Mouse (Mus musculus): ENCODE data around the gene Lyrm2. TPM values are rescaled to one million over a fixed set of nuclear protein-coding genes. Genes with fewer than 3 reads are reported as not detected.
A peak's percentile ranks its signal among the peaks of the same experiment; 100 is the strongest.

Lyrm2 gene
- polyA plus RNA-seq, 1 experiment from 2014 or later: 112 TPM

DNA sequence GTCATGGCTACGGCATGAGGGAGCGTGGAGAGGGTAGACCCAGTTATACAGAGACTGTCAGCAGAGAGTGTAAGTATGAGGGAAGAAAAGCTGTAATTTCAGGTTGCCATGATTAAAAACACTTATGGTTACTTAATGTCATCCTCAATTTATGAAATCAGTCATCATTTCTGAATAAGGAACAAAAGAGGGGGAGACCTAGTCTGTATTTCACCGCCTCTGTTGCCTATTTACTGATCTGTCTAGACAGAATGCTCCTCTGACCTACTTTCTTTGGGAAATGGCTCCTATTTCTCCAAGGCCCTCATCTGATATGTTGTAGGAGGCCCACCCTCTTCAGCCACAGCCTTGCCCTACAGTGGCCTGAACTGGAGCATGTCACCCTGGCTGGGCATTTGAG lies 20.6 kb downstream of the Lyrm2 start:
- no peaks in the 10 kb centered on the region; the same call in 1 of the 2 replicates for H3K36me3 ChIP-seq
- 90% methylated on average over 3 of the region's 3 CpGs for WGBS
- H3K4me1 ChIP-seq: no peaks in the 10 kb centered on the region
- no peak overlapping the region for H3K4me3 ChIP-seq (replicated peaks)
- ATAC-seq (replicated peaks; ENCODE audit: low FRiP score): no peak
- no peak overlapping the region for H3K9ac ChIP-seq
- H3K27ac ChIP-seq: no peak overlapping the region
- no peak overlapping the region for H3K4me2 ChIP-seq
- H3K9me3 ChIP-seq (replicated peaks): no peaks in the 10 kb centered on the region
- H3K27me3 ChIP-seq: no peaks in the 10 kb centered on the region

GRCm38 (mm10) chr4:32824254-32824653 lies 24.2 kb downstream of the Lyrm2 start:
- H3K4me1 ChIP-seq: peaks cover 16% of the 10 kb centered on the region
- no peak overlapping the region for H3K4me3 ChIP-seq (replicated peaks)
- WGBS: 58% methylated on average over 8 of the region's 8 CpGs
- H3K27me3 ChIP-seq: no peaks in the 10 kb centered on the region
- no peak for ATAC-seq (replicated peaks; ENCODE audit: low FRiP score)
- H3K9ac ChIP-seq: no peak overlapping the region
- H3K9me3 ChIP-seq (replicated peaks): no peaks in the 10 kb centered on the region
- H3K27ac ChIP-seq: no peak overlapping the region
- no peak overlapping the region for H3K4me2 ChIP-seq
- no peaks in the 10 kb centered on the region; the same call in 1 of the 2 replicates for H3K36me3 ChIP-seq

DNA sequence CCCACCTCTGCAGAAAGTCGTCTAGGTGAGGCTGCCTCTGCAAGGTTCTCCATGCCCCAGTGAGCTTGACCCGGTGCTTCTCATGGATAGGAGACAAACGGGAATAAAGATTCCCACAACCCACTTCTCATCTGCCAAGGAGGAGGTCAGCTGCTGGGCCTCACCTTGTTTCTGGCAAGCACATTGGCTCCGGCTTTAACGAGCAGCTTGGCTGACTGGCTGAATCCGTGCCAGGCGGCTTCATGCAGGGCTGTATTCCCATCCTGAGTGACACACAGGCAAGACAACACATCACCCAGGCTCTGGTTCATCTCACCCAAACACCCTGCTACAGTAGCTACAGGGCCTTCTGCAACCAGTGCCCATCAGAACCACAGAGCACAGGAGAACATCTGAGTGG lies 26.9 kb downstream of the Lyrm2 start:
- Histone ChIP-seq H3K4me2 (no peak overlapping the region), H3K36me3 (no peaks in the 10 kb centered on the region), H3K9me3 (replicated peaks) (no peaks in the 10 kb centered on the region), H3K4me1 (peaks cover 22% of the 10 kb centered on the region), H3K4me3 (replicated peaks) (no peak overlapping the region), H3K27me3 (no peaks in the 10 kb centered on the region), H3K9ac (no peak overlapping the region), H3K27ac (no peak overlapping the region)
- WGBS: 43% methylated on average over 7 of the region's 7 CpGs
- peak; percentile 35; the same call in 1 of the 2 replicates for ATAC-seq (replicated peaks; ENCODE audit: low FRiP score)

DNA sequence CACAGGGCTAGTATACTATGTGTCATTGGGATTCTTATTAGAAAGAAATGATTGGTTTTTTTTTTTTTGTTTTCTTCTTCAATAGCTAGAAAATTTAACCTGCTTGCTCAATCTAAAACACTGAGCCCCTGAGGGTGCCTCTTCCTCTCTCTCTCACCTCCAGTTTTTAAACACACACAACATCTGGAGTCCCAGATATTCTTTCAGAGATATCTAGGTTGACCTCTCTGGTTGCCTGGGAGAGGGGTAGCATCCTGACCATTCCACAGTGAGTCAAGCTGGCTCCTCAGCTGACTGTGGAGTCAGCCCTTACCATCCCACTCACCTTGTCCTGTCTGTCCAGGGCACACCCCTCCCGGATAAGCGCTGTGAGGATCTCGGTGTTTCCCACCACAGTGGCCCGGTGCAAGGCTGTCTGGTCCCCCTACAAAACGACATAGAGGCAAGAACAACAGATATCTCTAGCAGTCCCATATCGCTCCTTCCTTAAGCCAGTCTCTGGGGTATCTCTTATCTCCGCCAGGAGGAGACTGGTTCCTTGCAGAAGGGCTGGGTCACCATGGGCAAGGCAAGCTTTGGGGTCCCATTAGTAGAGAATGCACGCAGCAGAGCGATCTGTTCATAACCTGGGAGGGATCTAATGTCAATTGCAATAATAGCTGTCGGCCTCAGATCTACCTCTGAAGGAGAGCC lies 28.5 kb downstream of the Lyrm2 start:
- Histone ChIP-seq H3K9ac (no peak overlapping the region), H3K4me1 (peaks cover 24% of the 10 kb centered on the region), H3K4me3 (replicated peaks) (no peak overlapping the region), H3K27ac (no peak overlapping the region), H3K27me3 (no peaks in the 10 kb centered on the region), H3K9me3 (replicated peaks) (no peaks in the 10 kb centered on the region), H3K4me2 (no peak overlapping the region), H3K36me3 (no peaks in the 10 kb centered on the region)
- 75% methylated on average over 10 of the region's 10 CpGs for WGBS
- ATAC-seq (replicated peaks; ENCODE audit: low FRiP score): no peak

- Histone ChIP-seq H3K9ac (no peak overlapping the region), H3K9me3 (replicated peaks) (no peaks in the 10 kb centered on the region), H3K4me2 (no peak overlapping the region), H3K4me1 (peaks cover 27% of the 10 kb centered on the region), H3K27ac (no peak overlapping the region), H3K27me3 (no peaks in the 10 kb centered on the region), H3K36me3 (no peaks in the 10 kb centered on the region), H3K4me3 (replicated peaks) (no peak overlapping the region)
- 23% methylated on average over 10 of the region's 10 CpGs for WGBS
- ATAC-seq (replicated peaks; ENCODE audit: low FRiP score): 0 out of 2 replicates have a peak, but pooled peaks have one; percentile 38
These were observed 29.3 kb downstream of the Lyrm2 start for GRCm38 (mm10) chr4:32829316-32829715.

DNA sequence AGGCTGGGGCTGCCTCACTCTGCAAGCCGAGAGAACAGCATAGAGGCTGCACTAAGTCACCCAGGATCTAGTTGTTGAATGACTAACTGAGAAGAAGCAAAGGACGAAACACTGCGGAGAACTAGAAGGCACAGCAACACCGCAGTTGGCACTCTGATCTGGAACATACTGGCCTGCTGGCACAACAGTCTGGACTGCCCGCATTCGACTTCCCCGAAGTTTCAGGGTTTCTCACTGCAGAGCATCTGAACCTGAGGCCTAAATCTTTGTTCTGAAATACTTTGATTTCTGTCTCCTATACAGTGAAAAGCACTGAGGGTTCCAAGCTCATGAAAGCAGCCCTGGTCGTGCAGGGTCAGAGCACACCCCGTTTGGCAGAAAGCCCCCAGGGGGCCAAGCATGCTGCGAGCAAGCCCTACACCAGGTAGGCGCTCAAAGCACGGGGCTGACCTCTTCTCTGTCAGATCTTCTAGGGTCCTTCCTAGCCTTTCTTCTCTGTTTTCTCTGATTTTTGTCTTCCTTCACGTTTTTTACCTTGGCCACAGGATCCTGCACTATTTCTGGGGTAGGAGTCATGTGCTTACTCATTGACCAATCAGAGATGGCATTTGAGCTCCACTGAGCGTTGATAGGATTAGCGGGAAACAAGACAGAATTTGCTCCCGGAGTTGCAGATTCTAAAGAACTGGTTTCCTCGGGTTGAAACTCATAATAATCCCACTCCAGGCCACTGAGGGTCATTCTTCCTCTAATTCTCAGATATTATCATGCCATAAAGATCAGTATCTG lies 33.6 kb downstream of the Lyrm2 start:
- H3K9me3 ChIP-seq (replicated peaks): no peaks in the 10 kb centered on the region
- H3K4me1 ChIP-seq: peaks cover 15% of the 10 kb centered on the region
- H3K27ac ChIP-seq: no peak overlapping the region
- no peaks in the 10 kb centered on the region for H3K36me3 ChIP-seq
- H3K9ac ChIP-seq: no peak overlapping the region
- no peaks in the 10 kb centered on the region for H3K27me3 ChIP-seq
- WGBS: 56% methylated on average over 17 of the region's 17 CpGs
- ATAC-seq (replicated peaks; ENCODE audit: low FRiP score): 0 out of 2 replicates have a peak, but pooled peaks have one; percentile 66
- peak overlapping the region; percentile 53 for H3K4me2 ChIP-seq
- H3K4me3 ChIP-seq (replicated peaks): peak overlapping the region; percentile 24

DNA sequence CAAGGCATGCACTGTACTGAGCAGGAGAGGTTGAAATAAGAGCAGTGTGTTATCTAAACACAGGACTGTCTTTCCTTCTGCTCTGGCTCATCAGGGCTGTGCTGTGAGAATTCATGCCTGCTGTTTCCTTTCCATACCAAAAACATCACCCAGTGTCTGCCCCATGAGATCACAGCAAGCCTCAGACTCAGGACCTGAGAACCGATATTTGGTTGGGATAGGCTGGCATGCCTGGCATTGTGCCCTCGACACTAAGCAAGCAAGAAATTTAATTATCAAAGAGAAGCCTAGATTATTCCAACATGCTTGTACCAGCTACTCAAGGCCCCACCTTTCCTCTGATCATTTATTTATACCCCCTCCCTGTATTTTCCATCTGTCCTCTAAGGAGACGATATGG lies 34.5 kb downstream of the Lyrm2 start:
- H3K4me2 ChIP-seq: no peak overlapping the region
- H3K4me1 ChIP-seq: peaks cover 8% of the 10 kb centered on the region
- no peaks in the 10 kb centered on the region for H3K27me3 ChIP-seq
- no peaks in the 10 kb centered on the region for H3K9me3 ChIP-seq (replicated peaks)
- H3K4me3 ChIP-seq (replicated peaks): no peak overlapping the region
- no peak overlapping the region for H3K27ac ChIP-seq
- H3K36me3 ChIP-seq: no peaks in the 10 kb centered on the region
- no peak overlapping the region for H3K9ac ChIP-seq
- 73% methylated on average over 3 of the region's 3 CpGs for WGBS
- ATAC-seq (replicated peaks; ENCODE audit: low FRiP score): no peak

DNA sequence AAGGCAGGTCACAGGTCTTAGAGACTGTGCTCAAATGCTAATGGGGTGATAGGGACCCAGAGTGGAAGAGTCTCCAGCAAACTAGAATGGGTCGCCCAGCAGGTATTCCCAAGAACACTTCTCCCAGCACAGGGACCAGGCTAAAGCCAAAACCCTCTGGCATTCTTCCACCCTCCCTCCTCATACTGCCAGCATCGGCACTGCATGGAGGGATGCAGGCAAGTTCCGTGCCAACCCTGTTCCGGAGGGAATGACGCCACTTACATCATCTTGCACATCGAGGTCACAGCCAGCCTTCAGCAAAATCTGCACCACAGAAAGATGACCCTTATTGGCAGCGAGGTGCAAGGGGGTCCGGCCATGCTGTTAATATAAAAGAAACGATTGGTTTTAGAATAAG lies 36.0 kb downstream of the Lyrm2 start:
- no peak for ATAC-seq (replicated peaks; ENCODE audit: low FRiP score)
- Histone ChIP-seq H3K9me3 (replicated peaks) (no peaks in the 10 kb centered on the region), H3K4me1 (0 out of 2 replicates have a peak, but pooled peaks cover 5% of the 10 kb centered on the region), H3K9ac (no peak overlapping the region), H3K27me3 (no peaks in the 10 kb centered on the region), H3K4me3 (replicated peaks) (no peak overlapping the region), H3K4me2 (no peak overlapping the region), H3K36me3 (no peaks in the 10 kb centered on the region), H3K27ac (no peak overlapping the region)
- 92% methylated on average over 9 of the region's 9 CpGs for WGBS

GRCm38 (mm10) chr4:32838401-32838800 lies 38.3 kb downstream of the Lyrm2 start:
- Histone ChIP-seq H3K4me1 (0 out of 2 replicates have a peak, but pooled peaks cover 4% of the 10 kb centered on the region), H3K9ac (no peak overlapping the region), H3K4me3 (replicated peaks) (no peak overlapping the region), H3K36me3 (no peaks in the 10 kb centered on the region), H3K4me2 (no peak overlapping the region), H3K27me3 (no peaks in the 10 kb centered on the region), H3K9me3 (replicated peaks) (no peaks in the 10 kb centered on the region), H3K27ac (no peak overlapping the region)
- ATAC-seq (replicated peaks; ENCODE audit: low FRiP score): no peak
- WGBS: 89% methylated on average over 3 of the region's 3 CpGs

Other genes with a start within 250 kb of the Lyrm2 start
- 0.09 TPM in 1 of 2 replicates, not detected in the other for gene Gja10, start 197.5 kb upstream of the Lyrm2 start, polyA plus RNA-seq (2015; fragmentation: Nextera tagmentation; extraction: Ambion mirVana)
- 56.4 and 64.7 TPM in 2 replicates for gene Casp8ap2, start 184.8 kb upstream of the Lyrm2 start, polyA plus RNA-seq (2015; fragmentation: Nextera tagmentation; extraction: Ambion mirVana)
- 15.4 and 16.0 TPM in 2 replicates for gene Mdn1, start 143.1 kb upstream of the Lyrm2 start, polyA plus RNA-seq (2015; fragmentation: Nextera tagmentation; extraction: Ambion mirVana)
- 12.1 and 13.1 TPM in 2 replicates for gene Ankrd6, start 150.6 kb downstream of the Lyrm2 start, polyA plus RNA-seq (2015; fragmentation: Nextera tagmentation; extraction: Ambion mirVana)
- gene Rragd, start 182.8 kb downstream of the Lyrm2 start, polyA plus RNA-seq (2015; fragmentation: Nextera tagmentation; extraction: Ambion mirVana): 17.6 and 21.1 TPM in 2 replicates
- gene Ube2j1, start 231.2 kb downstream of the Lyrm2 start, polyA plus RNA-seq (2015; fragmentation: Nextera tagmentation; extraction: Ambion mirVana): 44.7 and 48.9 TPM in 2 replicates

Measured in kidney, embryonic 15.5 days (tissue).